Mouse (Mus musculus): ENCODE measurements around the gene Clic1. TPM values are rescaled to one million over a fixed set of nuclear protein-coding genes. Genes with fewer than 3 reads are reported as not detected.
"Not testable (repeated sequence)": the region's sequence is repeated elsewhere in the genome, so short reads cannot be mapped to it uniquely, and the experiment has no call there.

Clic1 gene
- polyA plus RNA-seq, 1 experiment from 2014 or later, result 73.9 TPM

GRCm38 (mm10) chr17:35005158-35005557, 44.6 kb upstream of the Clic1 start:
- Histone ChIP-seq H3K9me3 (replicated peaks; ENCODE audit: control insufficient read depth, low read length) (no peaks in the 10 kb centered on the region), H3K36me3 (replicated peaks; ENCODE audit: control insufficient read depth, insufficient read depth, low read depth, low read length) (peaks cover 7% of the 10 kb centered on the region), H3K4me2 (ENCODE audit: low read depth, low read length) (no peak overlapping the region), H3K9ac (replicated peaks; ENCODE audit: low read length) (no peak overlapping the region), H3K4me3 (ENCODE audit: low read depth, low read length) (no peak overlapping the region), H3K27me3 (ENCODE audit: control insufficient read depth, insufficient read depth, low read length) (no peaks in the 10 kb centered on the region), H3K27ac (replicated peaks; ENCODE audit: low read depth, low read length) (no peak overlapping the region), H3K4me1 (ENCODE audit: control insufficient read depth, insufficient read depth, low read length) (peaks cover 3% of the 10 kb centered on the region; the same call in 1 of the 2 replicates)
- 94% methylated on average over 10 of the region's 10 CpGs for WGBS
- DNase-seq (ENCODE audit: low spot score), result no peak
- no peak for ATAC-seq (replicated peaks; ENCODE audit: insufficient number of reproducible peaks, low FRiP score, low TSS enrichment, low read depth)

DNA sequence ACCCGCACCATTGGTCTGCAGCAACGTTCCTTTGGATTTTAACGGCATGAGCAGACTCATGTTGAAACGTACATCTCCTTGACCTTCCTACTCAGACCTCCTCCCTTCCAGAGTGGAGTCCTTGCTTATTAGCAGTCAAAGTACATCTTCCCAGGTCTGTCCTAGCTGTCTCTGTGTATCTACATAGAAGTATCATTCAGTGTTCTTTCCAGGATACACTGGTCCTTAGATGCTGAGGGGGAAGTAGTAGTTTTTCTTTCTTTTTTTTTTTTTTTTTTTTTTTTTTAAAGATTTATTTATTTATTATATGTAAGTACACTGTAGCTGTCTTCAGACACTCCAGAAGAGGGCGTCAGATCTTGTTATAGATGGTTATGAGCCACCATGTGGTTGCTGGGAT, 43.9 kb upstream of the Clic1 start:
- 97% methylated on average over 4 of the region's 5 CpGs for WGBS
- not testable (repeated sequence) for H3K9me3 ChIP-seq (replicated peaks; ENCODE audit: control insufficient read depth, low read length); DNase-seq (ENCODE audit: low spot score); H3K4me2 ChIP-seq (ENCODE audit: low read depth, low read length); H3K27ac ChIP-seq (replicated peaks; ENCODE audit: low read depth, low read length); H3K9ac ChIP-seq (replicated peaks; ENCODE audit: low read length); ATAC-seq (replicated peaks; ENCODE audit: insufficient number of reproducible peaks, low FRiP score, low TSS enrichment, low read depth); H3K4me1 ChIP-seq (ENCODE audit: control insufficient read depth, insufficient read depth, low read length); H3K27me3 ChIP-seq (ENCODE audit: control insufficient read depth, insufficient read depth, low read length)
- H3K36me3 ChIP-seq (replicated peaks; ENCODE audit: control insufficient read depth, insufficient read depth, low read depth, low read length), result peaks cover 15% of the 10 kb centered on the region
- H3K4me3 ChIP-seq (ENCODE audit: low read depth, low read length), result peak overlapping the region; percentile 5; the same call in 1 of the 2 replicates

- H3K9ac ChIP-seq (replicated peaks; ENCODE audit: low read length), result no peak overlapping the region
- H3K27ac ChIP-seq (replicated peaks; ENCODE audit: low read depth, low read length), result no peak overlapping the region
- no peak overlapping the region for H3K4me2 ChIP-seq (ENCODE audit: low read depth, low read length)
- peaks cover 3% of the 10 kb centered on the region; the same call in 1 of the 2 replicates for H3K4me1 ChIP-seq (ENCODE audit: control insufficient read depth, insufficient read depth, low read length)
- no peaks in the 10 kb centered on the region for H3K27me3 ChIP-seq (ENCODE audit: control insufficient read depth, insufficient read depth, low read length)
- ATAC-seq (replicated peaks; ENCODE audit: insufficient number of reproducible peaks, low FRiP score, low TSS enrichment, low read depth) (no peak), DNase-seq (ENCODE audit: low spot score) (no peak)
- no peak overlapping the region for H3K4me3 ChIP-seq (ENCODE audit: low read depth, low read length)
- H3K9me3 ChIP-seq (replicated peaks; ENCODE audit: control insufficient read depth, low read length), result no peaks in the 10 kb centered on the region
- peaks cover 31% of the 10 kb centered on the region for H3K36me3 ChIP-seq (replicated peaks; ENCODE audit: control insufficient read depth, insufficient read depth, low read depth, low read length)
- 94% methylated on average over 7 of the region's 7 CpGs for WGBS
Observed at GRCm38 (mm10) chr17:35007387-35007991, 42.3 kb upstream of the Clic1 start.

DNA sequence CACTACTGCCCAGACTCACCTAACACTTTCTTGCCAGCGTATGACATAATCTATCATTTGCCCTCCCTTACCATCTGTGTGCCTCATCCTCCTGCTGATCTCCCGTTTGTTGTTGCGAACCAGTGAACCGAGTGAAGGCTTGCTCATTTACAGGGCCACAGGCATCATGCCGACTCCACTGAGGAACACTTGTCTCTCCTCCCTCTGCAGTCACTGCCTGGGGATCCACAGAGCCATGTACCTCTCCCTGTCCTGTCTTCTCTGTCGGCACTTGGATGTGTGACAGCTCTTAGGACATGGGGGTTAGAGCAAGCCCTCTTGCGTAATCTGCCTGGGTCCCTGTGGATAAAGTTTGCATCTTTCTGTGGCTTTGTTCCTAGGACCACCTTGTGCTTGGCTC, 40.2 kb upstream of the Clic1 start:
- Histone ChIP-seq H3K27me3 (ENCODE audit: control insufficient read depth, insufficient read depth, low read length) (no peaks in the 10 kb centered on the region), H3K9me3 (replicated peaks; ENCODE audit: control insufficient read depth, low read length) (no peaks in the 10 kb centered on the region), H3K27ac (replicated peaks; ENCODE audit: low read depth, low read length) (no peak overlapping the region), H3K4me2 (ENCODE audit: low read depth, low read length) (no peak overlapping the region), H3K4me1 (ENCODE audit: control insufficient read depth, insufficient read depth, low read length) (no peaks in the 10 kb centered on the region), H3K36me3 (replicated peaks; ENCODE audit: control insufficient read depth, insufficient read depth, low read depth, low read length) (peaks cover 49% of the 10 kb centered on the region), H3K4me3 (ENCODE audit: low read depth, low read length) (no peak overlapping the region), H3K9ac (replicated peaks; ENCODE audit: low read length) (no peak overlapping the region)
- ATAC-seq (replicated peaks; ENCODE audit: insufficient number of reproducible peaks, low FRiP score, low TSS enrichment, low read depth), result no peak
- WGBS, result 89% methylated on average over 7 of the region's 7 CpGs
- no peak for DNase-seq (ENCODE audit: low spot score)

DNA sequence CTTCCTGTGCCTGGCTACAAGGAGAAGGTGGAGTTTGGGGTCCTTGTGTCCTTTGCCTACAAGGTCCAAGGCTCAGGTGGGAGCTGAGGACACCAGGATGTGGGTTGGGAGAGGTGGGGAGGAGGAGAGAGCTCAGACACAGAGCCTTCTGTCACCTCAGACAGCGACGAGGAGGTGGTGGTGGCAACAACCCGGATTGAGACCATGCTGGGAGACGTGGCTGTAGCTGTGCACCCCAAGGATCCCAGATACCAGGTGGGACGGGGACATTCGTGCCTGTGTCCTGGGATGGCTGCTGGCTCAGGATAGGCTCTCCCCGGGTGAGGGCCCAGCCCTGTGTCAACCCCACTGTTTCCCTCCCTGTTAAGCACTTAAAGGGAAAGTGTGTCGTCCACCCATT, 38.3 kb upstream of the Clic1 start:
- Histone ChIP-seq H3K9me3 (replicated peaks; ENCODE audit: control insufficient read depth, low read length) (no peaks in the 10 kb centered on the region), H3K27me3 (ENCODE audit: control insufficient read depth, insufficient read depth, low read length) (no peaks in the 10 kb centered on the region), H3K4me3 (ENCODE audit: low read depth, low read length) (no peak overlapping the region), H3K4me2 (ENCODE audit: low read depth, low read length) (no peak overlapping the region), H3K4me1 (ENCODE audit: control insufficient read depth, insufficient read depth, low read length) (no peaks in the 10 kb centered on the region), H3K27ac (replicated peaks; ENCODE audit: low read depth, low read length) (no peak overlapping the region), H3K9ac (replicated peaks; ENCODE audit: low read length) (no peak overlapping the region), H3K36me3 (replicated peaks; ENCODE audit: control insufficient read depth, insufficient read depth, low read depth, low read length) (peaks cover 48% of the 10 kb centered on the region)
- 94% methylated on average over 8 of the region's 8 CpGs for WGBS
- no peak for ATAC-seq (replicated peaks; ENCODE audit: insufficient number of reproducible peaks, low FRiP score, low TSS enrichment, low read depth)
- no peak for DNase-seq (ENCODE audit: low spot score)

DNA sequence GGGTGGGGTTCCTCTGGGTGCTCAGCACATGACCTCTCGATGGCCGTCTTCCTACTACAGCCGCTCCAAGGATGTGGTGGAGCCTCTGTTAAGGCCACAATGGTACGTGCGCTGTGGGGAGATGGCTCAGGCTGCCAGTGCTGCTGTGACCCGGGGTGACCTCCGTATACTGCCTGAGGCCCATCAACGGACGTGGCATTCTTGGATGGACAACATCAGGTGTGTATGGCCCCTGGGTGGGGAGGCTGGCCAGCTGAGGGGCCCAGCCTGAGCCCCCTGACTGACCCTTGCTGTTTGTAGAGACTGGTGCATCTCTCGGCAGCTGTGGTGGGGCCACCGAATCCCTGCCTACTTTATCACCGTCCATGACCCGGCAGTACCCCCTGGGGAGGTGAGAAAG, 37.3 kb upstream of the Clic1 start:
- no peak overlapping the region for H3K9ac ChIP-seq (replicated peaks; ENCODE audit: low read length)
- no peaks in the 10 kb centered on the region for H3K4me1 ChIP-seq (ENCODE audit: control insufficient read depth, insufficient read depth, low read length)
- DNase-seq (ENCODE audit: low spot score), result no peak
- no peak overlapping the region for H3K4me2 ChIP-seq (ENCODE audit: low read depth, low read length)
- WGBS, result 89% methylated on average over 13 of the region's 13 CpGs
- no peak overlapping the region for H3K4me3 ChIP-seq (ENCODE audit: low read depth, low read length)
- H3K27ac ChIP-seq (replicated peaks; ENCODE audit: low read depth, low read length), result no peak overlapping the region
- H3K27me3 ChIP-seq (ENCODE audit: control insufficient read depth, insufficient read depth, low read length), result no peaks in the 10 kb centered on the region
- ATAC-seq (replicated peaks; ENCODE audit: insufficient number of reproducible peaks, low FRiP score, low TSS enrichment, low read depth), result no peak
- no peaks in the 10 kb centered on the region for H3K9me3 ChIP-seq (replicated peaks; ENCODE audit: control insufficient read depth, low read length)
- H3K36me3 ChIP-seq (replicated peaks; ENCODE audit: control insufficient read depth, insufficient read depth, low read depth, low read length), result peaks cover 48% of the 10 kb centered on the region

- no peaks in the 10 kb centered on the region for H3K4me1 ChIP-seq (ENCODE audit: control insufficient read depth, insufficient read depth, low read length)
- DNase-seq (ENCODE audit: low spot score) (no peak), ATAC-seq (replicated peaks; ENCODE audit: insufficient number of reproducible peaks, low FRiP score, low TSS enrichment, low read depth) (no peak)
- H3K27me3 ChIP-seq (ENCODE audit: control insufficient read depth, insufficient read depth, low read length), result no peaks in the 10 kb centered on the region
- no peak overlapping the region for H3K4me3 ChIP-seq (ENCODE audit: low read depth, low read length)
- WGBS, result 87% methylated on average over 6 of the region's 6 CpGs
- H3K9ac ChIP-seq (replicated peaks; ENCODE audit: low read length), result no peak overlapping the region
- H3K27ac ChIP-seq (replicated peaks; ENCODE audit: low read depth, low read length), result no peak overlapping the region
- H3K36me3 ChIP-seq (replicated peaks; ENCODE audit: control insufficient read depth, insufficient read depth, low read depth, low read length), result peaks cover 48% of the 10 kb centered on the region
- no peaks in the 10 kb centered on the region for H3K9me3 ChIP-seq (replicated peaks; ENCODE audit: control insufficient read depth, low read length)
- H3K4me2 ChIP-seq (ENCODE audit: low read depth, low read length), result no peak overlapping the region
Observed at GRCm38 (mm10) chr17:35013221-35013620, 36.5 kb upstream of the Clic1 start.

DNA sequence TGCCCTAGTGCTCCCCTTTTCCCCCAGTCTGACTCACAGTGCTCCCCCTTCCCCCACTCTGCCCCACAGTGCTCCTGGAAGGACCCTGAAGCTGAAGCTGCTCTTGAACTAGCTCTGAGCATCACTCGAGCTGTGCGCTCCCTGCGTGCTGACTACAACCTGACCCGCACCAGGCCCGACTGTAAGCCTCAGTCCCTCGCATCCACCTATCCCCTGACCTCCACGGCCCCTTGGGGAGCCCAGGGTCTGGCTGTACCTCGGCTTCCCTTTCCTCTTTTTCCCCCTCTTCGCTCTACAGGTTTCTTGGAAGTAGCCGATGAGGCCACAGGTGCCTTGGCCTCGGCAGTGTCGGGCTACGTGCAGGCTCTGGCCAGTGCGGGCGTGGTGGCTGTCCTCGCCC, 34.5 kb upstream of the Clic1 start:
- no peak overlapping the region for H3K9ac ChIP-seq (replicated peaks; ENCODE audit: low read length)
- H3K9me3 ChIP-seq (replicated peaks; ENCODE audit: control insufficient read depth, low read length), result no peaks in the 10 kb centered on the region
- H3K4me3 ChIP-seq (ENCODE audit: low read depth, low read length), result no peak overlapping the region
- H3K27ac ChIP-seq (replicated peaks; ENCODE audit: low read depth, low read length), result no peak overlapping the region
- H3K4me1 ChIP-seq (ENCODE audit: control insufficient read depth, insufficient read depth, low read length), result no peaks in the 10 kb centered on the region
- WGBS, result 90% methylated on average over 16 of the region's 16 CpGs
- no peaks in the 10 kb centered on the region for H3K27me3 ChIP-seq (ENCODE audit: control insufficient read depth, insufficient read depth, low read length)
- ATAC-seq (replicated peaks; ENCODE audit: insufficient number of reproducible peaks, low FRiP score, low TSS enrichment, low read depth), result no peak
- no peak for DNase-seq (ENCODE audit: low spot score)
- H3K36me3 ChIP-seq (replicated peaks; ENCODE audit: control insufficient read depth, insufficient read depth, low read depth, low read length), result peaks cover 46% of the 10 kb centered on the region
- H3K4me2 ChIP-seq (ENCODE audit: low read depth, low read length), result no peak overlapping the region

Data from embryonic facial prominence, embryonic 11.5 days (tissue).